Mouse (Mus musculus) regulatory T cell (primary cell): ENCODE data around the gene Tfap2a.

Experiments
- in situ Hi-C: fragments of 300-600 bp; cut with MboI, MseI; formaldehyde crosslinking; loops from one replicate; pipeline ENCODE4 v1.15.1; 2025; ENCODE audit warnings: high pct_unique_total_duplicates

The Tfap2a gene

DNA sequence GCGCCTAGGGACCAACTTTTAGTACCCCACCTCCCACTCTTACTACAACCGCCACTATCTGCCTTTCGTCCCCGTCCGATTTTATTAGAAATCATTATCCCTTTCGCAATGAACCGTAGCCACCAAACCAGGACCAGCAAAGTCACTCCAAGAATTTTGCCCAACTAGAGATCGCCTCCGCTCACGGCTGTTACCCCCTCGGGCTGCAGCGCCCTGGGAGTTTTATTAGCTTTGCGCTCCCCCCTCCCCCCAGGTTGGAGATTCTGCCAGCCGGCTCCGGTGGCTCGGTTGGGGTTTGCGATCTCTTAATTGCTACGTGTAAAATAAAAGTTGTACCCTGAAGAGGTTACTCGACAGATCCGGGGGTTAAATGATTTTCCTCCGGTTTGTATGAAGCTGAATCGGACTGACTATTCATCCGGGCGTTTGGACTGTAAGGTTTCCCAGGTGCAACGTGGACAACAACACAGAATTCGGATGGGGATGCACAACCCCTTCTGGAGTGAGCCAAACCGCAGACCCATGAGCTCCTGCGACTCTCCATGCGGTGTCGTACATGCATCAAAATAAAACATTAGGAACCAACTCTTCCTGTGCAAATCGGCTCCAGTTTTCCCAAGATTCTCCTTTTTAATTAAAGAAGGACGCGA lies 3.7 kb downstream of the Tfap2a start:
- in situ Hi-C loops = no loop called here

DNA sequence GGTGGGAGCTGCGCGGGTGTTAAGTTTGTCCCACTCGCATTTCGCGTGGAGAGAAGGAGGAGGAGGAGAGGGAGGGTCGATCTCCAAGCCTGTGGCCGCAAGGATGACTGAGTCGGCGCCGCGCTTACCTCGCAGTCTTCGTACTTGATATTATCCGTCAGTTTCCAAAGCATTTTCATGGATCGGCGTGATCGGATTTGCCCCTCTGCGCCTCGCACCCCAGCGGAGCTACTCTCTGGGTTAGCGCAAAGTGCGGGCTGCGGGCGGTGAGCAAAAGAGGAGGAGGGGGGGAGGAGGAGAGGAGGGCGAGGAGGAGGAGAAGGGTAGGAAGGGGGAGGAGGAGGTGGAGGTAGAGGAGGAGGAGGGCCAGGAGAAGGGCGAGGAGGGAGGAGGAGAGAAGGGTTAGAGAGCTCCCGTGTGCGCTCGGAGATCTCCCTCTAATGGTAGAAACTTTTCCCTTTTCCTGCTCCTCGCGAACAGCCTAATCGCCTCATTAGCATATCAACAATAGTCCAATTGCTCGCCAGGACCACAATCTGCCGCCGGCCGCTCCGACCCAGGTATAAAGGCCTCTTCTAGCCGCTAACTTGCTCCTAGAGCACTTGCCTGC lies 4.5 kb downstream of the Tfap2a start:
- in situ Hi-C loops = no loop called here

DNA sequence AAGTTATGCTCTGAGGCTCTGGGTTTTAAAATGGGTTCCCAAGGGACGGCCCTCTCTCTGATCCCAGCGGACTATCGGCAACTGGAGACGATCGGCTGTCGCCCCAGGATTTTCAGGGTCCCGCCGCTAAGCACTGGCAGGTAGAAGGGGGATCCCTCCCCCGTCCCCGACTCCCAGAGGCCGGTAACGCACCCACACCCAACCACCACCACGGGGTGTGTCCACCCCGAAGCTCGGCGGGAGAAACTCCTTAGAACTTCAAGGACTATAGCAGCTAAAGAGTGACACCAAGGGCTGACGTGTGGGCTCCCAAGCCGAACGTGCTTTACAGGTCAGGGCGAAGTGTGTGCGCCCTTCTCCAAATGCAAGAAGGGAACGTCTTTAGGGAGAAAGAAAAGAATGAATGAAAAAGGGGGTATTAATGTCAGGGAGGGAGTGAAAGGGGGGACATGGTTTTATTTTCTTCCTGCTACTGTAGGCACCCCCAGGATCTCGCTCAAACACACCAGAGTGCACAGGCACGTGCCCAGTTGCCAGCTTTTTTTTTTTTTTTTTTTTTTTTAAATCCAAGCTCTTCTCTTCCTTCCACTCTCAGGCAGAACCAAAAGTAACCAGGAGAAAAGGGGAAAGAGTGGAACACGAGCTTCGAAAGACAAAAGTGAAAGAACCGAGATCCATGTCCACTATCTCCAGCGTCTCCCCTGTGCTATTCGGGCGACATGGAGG lies 5.2 kb downstream of the Tfap2a start:
- in situ Hi-C loops = no loop called here

DNA sequence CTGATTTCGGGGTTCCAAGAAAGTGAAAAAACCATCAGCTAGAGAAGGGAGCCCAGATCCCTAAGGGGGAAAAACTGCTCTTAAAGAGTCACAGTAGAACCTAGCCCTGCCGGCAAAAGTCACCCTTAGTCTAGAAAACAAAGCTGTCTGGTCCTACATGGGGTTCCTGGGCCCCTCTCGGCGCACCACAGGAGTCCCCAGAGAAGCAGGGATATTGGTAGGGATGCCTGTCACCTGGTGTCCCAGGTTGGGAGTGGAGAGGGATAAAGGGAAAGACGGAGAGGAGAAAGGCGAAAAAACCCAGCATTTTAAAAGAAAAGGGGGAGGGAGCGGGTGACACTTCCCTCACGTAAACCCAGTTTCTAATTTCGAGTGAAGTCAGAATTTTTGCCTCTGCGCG lies 6.1 kb downstream of the Tfap2a start:
- in situ Hi-C loops = no loop called here

DNA sequence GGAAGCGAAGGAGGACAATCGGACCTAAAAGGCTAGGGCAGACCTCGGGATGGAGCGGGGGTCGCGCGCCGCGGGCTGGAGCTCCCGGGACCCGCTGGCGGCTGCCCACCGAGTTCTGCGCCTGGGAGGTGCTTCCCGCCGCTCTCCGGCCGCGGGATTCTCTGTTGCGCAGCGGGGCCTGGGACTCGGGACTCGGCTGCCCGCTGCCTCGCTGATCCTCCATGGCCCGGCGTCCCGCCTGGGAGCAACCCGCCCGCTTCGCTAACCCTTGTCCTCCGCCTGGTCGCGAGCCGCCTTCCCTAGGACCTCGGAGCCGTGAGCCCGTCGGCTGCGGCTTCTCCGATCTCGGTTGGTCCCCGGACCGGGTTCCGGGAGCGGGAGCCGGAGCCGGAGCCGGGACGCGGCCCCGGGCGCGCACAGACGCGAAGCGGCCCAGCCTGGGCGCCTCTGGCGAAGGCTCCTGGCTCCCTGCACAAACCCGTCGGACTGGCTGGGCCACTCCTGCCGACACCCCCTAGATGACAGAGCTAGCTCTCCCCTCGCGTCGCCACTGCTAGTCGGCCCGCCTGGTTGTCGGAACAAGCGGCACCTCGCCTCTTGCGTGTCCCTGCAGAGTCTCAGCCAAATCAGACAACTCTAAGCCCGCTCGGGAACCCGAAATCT lies 6.9 kb downstream of the Tfap2a start:
- in situ Hi-C loops = no loop called here

DNA sequence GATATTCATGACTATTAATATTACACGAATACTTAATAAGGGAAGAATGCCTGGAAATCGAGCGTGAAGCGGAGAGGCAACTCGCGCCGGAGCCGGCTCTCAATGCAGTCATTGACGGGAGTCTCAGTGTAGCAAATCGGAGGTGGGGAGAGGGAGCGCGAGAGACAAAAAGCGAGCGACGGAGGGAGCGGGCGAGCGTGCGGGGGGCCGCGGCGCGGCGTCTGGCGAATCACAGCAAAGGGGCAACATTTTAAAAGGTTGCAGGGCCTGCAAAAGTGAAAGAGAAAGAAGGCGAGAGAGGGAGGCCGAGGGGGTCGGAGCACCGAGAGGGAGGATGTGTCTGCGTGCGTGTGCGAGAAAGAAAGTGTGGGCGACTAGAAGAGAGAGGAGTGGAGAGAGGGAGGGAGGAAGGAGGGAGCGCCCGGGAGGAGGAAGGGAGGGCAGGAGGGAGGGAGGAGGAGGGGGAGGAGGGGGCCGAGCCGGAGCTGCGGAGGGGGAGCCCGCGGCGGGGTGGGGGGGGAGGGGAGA lies 7.5 kb downstream of the Tfap2a start:
- in situ Hi-C loops = no loop called here

DNA sequence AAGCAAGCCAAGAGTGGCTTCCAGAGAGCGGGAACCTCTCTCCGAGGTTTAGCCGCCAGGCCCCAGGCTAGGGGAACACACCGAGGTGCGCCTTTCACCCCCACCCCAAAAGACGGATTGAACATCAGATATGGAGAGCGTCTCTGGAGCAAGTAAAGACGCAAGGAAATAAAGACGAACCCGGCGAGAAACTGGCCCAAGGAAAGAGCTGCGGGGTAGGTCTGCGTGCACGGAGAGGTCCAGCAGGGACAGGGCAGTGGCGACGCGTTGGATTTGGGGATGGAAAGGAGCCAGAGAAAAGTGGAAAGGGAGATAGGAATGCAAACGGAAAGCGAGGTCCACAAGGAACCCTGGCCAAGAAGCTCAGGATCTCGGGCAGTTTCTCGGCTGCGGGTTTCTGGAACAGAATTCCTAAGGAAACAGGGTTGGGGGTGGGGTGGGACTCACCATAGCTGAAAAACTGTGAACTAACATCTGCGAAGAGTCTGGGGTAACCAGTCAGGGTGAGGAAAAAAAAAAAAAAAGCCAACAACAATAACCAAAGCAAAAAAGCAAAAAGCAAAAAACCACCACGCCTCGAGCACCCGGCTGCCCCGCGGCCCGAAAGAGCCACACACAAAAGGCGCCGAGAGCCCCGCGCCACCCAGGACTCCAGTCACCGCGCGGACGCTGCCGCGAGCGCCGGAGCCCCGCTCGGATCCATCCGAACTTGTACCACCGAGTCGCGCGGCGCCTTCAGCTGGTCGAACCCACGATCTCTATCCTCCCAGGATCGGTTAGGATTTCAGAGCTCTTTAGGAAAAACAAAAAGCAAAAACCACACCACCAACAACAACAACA lies 8.4 kb downstream of the Tfap2a start:
- in situ Hi-C loops = loop anchor here (10.0 kb wide), 2 partner anchors 275 to 1775 kb away; partner anchors contain the start of gene Pak1ip1

DNA sequence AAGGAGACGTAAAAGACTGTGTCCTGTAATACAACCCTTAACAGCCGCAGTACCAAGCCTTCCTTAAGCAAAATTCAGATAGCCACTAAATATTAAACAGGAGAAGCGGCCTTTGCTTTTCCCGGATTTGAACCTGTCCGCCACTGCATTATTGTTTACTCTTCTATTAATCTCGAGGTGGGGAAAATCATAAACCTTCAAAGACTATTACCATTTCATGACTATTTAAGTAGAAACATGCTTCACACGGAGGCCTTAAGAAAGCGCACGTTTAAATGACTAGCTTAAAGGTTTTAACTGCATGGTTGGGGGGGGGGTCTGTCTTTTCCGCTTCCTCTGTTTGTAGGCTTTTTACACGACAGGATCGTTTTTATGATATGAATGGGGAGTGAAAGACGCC lies 9.1 kb downstream of the Tfap2a start:
- in situ Hi-C loops = loop anchor here (10.0 kb wide), 2 partner anchors 276 to 1774 kb away; partner anchors contain the start of gene Pak1ip1

DNA sequence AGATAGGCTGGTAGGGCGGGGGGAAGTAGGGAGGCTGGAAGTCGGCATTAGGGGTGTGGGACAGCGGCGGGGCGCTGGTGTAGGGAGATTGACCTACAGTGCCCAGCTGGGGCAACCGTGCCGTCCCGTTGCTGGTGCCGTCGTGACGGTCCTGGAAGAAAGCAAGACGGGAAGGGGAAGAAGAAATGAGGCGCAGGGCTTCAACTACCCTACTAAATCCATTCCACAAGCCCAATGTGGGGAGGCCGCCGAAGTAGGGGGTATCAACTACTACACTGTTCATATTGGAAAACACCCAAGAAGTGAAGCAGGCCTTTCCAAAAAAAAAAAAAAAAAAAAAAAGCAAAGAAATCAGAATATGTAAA lies 9.6 kb downstream of the Tfap2a start:
- in situ Hi-C loops = loop anchor here (10.0 kb wide), 2 partner anchors 276 to 1774 kb away; partner anchors contain the start of gene Pak1ip1

DNA sequence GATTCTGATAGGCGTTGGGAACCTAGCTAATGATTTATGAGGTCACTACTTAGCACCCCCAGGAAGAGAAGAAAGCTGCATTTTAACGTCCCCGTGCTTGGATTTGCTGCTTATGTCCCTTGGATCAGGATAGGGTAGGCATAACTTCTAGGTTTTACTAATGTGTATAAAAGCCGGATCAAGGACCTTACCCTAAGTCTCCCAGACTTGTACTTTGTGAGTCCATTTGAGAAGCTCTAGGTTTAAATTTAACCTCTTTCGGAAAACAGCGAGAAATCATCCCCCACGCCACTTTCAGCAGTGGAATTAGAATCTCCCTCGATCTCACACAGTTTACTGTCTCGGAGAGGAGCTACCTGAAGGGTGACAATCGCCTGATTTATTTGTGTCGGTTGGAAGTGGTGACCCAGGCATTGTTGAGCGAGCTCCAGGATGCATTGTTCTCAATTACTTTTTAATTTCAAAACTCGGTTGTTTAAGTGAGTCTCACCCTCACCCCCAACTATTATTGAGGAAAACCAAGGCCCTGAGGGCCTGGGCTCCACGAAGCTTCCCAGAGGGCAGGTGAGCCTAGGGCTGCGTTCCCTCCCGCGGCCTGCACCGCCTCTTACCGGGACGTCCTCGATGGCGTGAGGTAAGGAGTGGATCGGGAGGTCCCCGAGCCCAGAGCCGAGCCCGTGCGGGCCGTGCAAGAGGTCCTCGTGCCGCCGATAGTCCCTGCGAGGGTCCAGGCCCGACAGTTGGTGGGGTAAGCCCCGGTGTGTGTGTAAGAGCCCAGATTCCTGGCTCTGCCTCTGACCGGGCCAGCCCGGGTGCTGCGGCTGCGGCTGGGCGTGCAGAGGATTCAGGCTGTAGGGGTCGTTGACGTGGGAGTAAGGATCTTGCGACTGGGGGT lies 10.2 kb downstream of the Tfap2a start:
- in situ Hi-C loops = loop anchor here (10.0 kb wide), 2 partner anchors 277 to 1773 kb away; partner anchors contain the start of gene Pak1ip1

DNA sequence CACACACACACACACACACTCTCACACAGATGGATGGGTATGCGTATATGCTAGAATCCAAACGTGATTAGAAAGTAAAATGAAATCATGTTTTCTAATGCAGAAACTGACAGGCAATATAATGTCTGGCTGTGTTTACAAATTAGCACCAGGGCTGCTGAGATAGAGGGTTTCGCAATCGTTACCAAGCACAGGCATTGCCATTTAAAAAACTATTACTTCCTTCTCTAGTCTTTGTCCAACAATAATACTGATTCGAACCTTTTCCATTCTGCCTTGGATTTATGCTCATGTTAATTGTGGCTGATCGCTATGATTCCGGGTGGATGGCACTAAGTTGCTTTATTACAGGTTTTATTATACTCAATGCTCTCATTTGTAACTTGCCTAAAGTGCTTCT lies 12.3 kb downstream of the Tfap2a start:
- in situ Hi-C loops = loop anchor here (10.0 kb wide), 2 partner anchors 279 to 1771 kb away; partner anchors contain the start of gene Pak1ip1

DNA sequence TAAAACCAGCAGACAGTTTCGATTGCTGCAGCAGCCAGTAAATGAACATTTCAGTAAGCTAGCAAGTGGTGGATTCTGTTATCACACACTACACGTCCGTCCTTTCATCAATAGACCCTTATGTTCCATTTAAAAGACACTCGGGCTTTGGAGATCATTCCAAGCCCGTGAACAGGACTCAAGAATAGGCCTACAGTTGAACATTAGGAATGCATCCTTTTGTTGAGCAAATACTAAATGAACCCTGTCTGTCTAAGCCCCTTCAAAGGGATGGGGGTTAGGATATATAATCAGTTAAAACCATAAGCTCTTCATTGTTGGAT lies 14.6 kb downstream of the Tfap2a start:
- in situ Hi-C loops = loop anchor here (10.0 kb wide), 2 partner anchors 281 to 1769 kb away; partner anchors contain the start of gene Pak1ip1

DNA sequence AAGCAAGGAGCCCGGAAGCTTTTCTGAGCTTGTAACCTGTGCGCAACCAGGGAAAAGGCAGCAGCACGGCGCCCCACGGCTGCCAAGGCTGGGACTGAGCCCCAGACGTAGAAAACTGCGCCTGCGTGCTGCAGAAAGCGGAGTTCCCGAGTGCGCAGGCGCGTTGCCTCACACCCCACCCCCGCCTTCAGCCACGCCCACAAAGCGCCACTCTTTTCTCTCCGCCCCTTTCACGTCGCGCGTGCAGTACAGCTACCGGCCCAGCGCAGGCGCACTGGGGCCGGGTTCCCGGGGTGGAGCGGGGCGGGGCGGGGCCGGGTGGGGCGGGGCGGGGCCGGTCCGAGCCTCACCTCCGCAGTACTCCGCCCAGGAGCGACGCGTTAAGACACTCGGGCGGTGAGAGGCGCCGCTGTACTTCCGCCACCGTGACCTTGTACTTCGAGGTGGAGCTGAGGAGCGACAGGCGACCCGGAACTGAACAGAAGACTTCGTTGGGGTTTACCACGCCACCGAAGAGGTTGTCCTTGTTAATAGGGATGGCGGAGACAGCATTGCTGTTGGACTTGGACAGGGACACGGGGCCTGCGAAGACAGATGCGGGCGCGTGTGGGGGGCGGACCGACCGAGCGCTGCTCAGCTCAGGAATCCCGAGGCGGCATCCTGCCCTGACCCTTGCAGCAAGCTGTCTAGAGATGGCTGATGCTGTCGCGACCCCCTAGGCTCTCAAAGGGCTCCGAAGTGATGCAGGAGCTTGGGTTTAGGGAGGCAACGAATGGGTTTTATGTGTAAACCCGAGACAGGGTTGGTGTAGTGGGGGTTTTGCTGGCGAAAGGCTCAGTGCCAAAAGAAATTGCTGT lies 15.2 kb downstream of the Tfap2a start:
- in situ Hi-C loops = loop anchor here (10.0 kb wide), 2 partner anchors 282 to 1768 kb away; partner anchors contain the start of gene Pak1ip1

DNA sequence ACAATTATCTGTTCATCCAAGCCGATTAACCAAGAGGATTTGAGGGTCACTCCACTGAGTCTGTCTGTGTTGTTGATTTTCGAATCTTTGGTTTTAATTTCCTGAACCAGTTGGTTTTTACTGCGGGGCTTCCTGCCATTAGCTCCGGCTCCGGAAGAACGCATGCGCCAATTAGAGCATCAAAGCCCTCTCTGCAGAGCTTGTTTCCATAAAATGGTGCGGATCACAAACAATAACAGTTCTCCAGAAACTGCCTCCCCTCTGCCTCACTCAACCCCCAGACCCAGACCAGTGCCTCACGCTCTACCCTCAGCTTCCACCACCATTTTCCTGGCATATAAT lies 18.5 kb downstream of the Tfap2a start:
- in situ Hi-C loops = loop anchor here (10.0 kb wide), 2 partner anchors 285 to 1765 kb away; partner anchors contain the start of gene Pak1ip1

DNA sequence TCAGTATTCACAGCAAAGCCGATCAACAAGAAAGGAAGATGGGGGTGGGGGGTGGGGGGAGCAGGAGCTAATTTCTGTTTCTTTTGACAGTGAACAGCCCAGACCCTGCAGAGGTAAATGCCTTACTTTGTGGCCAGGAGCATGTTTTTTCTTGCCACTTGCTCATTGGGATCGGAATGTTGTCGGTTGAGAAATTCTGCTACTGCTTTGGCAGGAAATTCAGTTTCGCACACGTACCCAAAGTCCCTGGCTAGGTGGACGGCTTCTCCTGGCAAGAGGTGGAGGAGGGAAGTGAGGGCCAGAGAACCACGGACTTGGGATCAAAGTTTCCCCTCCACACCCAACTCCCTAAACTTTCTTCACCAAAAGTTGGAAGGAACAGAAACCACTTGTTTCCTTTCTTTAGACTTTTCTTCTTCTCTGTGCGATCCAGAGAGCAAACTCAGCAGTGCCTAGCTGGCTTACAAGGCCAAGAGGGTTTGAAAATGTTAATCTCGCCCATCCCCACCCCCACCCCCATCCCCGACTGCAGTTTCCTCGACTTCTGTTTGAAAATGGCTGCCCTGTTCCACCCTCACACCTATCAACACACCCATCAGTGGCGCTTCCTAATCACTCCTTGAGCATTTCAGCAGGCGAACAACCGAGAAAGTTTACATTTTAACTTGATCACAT lies 19.0 kb downstream of the Tfap2a start:
- in situ Hi-C loops = no loop called here

DNA sequence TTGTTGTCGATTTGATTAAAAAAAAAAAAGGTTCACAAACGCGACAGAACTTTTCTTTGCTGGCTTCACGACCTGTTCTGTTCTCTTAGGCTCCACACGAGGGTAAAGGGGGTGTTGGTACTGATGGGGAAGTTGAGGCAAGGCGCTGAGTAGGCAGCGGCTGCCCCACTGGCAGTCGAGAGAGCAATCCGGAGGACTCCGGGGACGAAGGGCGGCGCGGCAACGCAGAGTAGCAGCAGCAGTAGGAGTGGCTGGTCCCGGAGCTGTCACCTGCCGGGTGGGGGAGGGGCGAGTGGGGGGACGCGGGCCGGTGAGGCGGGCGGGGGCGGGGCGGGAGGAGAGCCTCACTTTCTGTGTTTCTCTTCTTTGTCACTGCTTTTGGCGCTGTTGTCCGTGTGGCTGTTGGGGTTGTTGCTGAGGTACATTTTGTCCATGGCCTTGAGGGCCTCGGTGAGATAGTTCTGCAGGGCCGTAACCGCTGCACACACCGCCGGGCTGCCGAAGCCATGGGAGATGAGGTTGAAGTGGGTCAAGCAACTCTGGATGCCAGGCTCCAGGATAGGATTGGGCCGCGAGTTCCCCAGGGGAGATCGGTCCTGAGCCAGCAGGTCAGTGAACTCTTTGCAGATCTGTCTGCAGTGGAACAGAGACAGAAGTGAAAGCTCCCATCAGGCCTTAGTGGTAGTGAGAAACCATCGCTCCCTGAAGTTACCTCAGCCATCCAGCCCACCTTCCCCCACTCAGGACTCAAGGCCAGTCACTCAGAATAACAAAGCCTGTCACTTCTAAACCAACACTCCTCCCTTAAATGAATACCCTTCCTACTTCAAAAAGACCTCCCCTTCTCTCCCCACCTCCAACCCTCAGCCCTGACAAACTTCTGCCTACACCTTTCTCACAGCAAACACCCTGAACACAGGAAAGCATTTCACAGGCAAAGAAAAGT lies 21.1 kb downstream of the Tfap2a start:
- in situ Hi-C loops = no loop called here

DNA sequence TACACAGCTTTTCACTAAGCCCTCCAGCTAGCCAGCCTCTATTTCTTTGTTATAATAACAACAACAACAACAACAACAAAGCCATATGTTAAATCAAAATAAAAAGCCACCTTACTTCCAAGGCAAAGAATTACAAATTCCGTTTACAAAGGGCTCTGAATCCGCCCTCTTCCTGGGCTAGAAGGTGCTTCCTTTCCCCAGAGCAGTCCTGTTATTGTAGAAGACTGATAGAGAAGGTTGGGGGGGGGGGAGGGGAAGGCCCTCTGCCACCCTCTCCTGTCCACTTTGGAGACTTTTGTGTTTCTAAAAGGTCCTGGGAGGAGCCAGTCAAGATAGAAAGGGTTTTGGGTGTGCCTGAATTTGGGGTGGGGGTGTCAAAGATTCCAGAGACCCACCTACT lies 23.6 kb downstream of the Tfap2a start:
- in situ Hi-C loops = no loop called here
